Mouse (Mus musculus) hematopoietic stem cell, adult 5-6 weeks (primary cell): ENCODE data around the gene Camta1. TPM values are rescaled to one million over a fixed set of nuclear protein-coding genes. Genes with fewer than 3 reads are reported as not detected.

Experiments
- ATAC-seq, 2 experiments: fragments of 125-278 bp in 1 of 2; replicated peaks in 1 of 2; 2 replicates each; pipeline ENCODE4 v1.8.0; 2016 to 2017; ENCODE audit warnings: inconsistent platforms in 2 of 2, mild to moderate bottlenecking in 2 of 2, moderate number of reproducible peaks in 2 of 2, low read depth in 1 of 2, moderate TSS enrichment in 1 of 2; ENCODE audit not compliant: low FRiP score in 2 of 2, poor library complexity in 2 of 2, severe bottlenecking in 2 of 2, insufficient read depth in 1 of 2, low TSS enrichment in 1 of 2
- total RNA-seq: library from RNA; stranded (forward); fragments of 172-1452, 232-1000 nt; gene quantifications from 2 replicates; pipeline ENCODE4 v1.2.3, GENCODE M21; 2017

Camta1 gene
- total RNA-seq, 1 experiment from 2014 or later, result 11.6 TPM

GRCm38 (mm10) chr4:151179639-151180038 is 682.0 kb downstream of the Camta1 start:
- no peak for ATAC-seq

GRCm38 (mm10) chr4:151178970-151179378 is 682.7 kb downstream of the Camta1 start:
- ATAC-seq, result no peak

- ATAC-seq, result no peak
These were observed 689.1 kb downstream of the Camta1 start for GRCm38 (mm10) chr4:151172526-151172925.

- ATAC-seq, result no peak
These were observed 690.6 kb downstream of the Camta1 start for GRCm38 (mm10) chr4:151171117-151171516.

- no peak for ATAC-seq
These were observed 691.0 kb downstream of the Camta1 start for GRCm38 (mm10) chr4:151170658-151171057.

- ATAC-seq, result no peak
These were observed 694.7 kb downstream of the Camta1 start for GRCm38 (mm10) chr4:151166969-151167368.

GRCm38 (mm10) chr4:151165539-151165938 is 696.1 kb downstream of the Camta1 start:
- peak; percentile 32 to 44; a peak in 2 of 4 replicates for ATAC-seq

GRCm38 (mm10) chr4:151164309-151164708 is 697.4 kb downstream of the Camta1 start:
- no peak for ATAC-seq

- ATAC-seq, result no peak
These were observed 699.8 kb downstream of the Camta1 start for GRCm38 (mm10) chr4:151161869-151162268.

- ATAC-seq, result no peak
These were observed 700.7 kb downstream of the Camta1 start for GRCm38 (mm10) chr4:151160932-151161331.

- no peak for ATAC-seq
These were observed 701.2 kb downstream of the Camta1 start for GRCm38 (mm10) chr4:151160476-151160875.

- ATAC-seq, result no peak
These were observed 703.4 kb downstream of the Camta1 start for GRCm38 (mm10) chr4:151158250-151158649.

- peak; percentile 54 to 69; a peak in 3 of 4 replicates for ATAC-seq
These were observed 704.8 kb downstream of the Camta1 start for GRCm38 (mm10) chr4:151156904-151157303.

- ATAC-seq, result no peak
These were observed 706.1 kb downstream of the Camta1 start for GRCm38 (mm10) chr4:151155587-151155986.

GRCm38 (mm10) chr4:151154306-151154705 is 707.4 kb downstream of the Camta1 start:
- no peak for ATAC-seq

GRCm38 (mm10) chr4:151152010-151152409 is 709.7 kb downstream of the Camta1 start:
- peak; percentile 77 to 83 for ATAC-seq

- ATAC-seq, result no peak
These were observed 710.8 kb downstream of the Camta1 start for GRCm38 (mm10) chr4:151150842-151151241.

GRCm38 (mm10) chr4:151150115-151150514 is 711.6 kb downstream of the Camta1 start:
- no peak for ATAC-seq

GRCm38 (mm10) chr4:151147541-151147940 is 714.1 kb downstream of the Camta1 start:
- ATAC-seq, result no peak

- no peak for ATAC-seq
These were observed 717.6 kb downstream of the Camta1 start for GRCm38 (mm10) chr4:151144121-151144520.
